Mouse (Mus musculus): ENCODE results near the gene Atxn3.

Gene Atxn3

DNA sequence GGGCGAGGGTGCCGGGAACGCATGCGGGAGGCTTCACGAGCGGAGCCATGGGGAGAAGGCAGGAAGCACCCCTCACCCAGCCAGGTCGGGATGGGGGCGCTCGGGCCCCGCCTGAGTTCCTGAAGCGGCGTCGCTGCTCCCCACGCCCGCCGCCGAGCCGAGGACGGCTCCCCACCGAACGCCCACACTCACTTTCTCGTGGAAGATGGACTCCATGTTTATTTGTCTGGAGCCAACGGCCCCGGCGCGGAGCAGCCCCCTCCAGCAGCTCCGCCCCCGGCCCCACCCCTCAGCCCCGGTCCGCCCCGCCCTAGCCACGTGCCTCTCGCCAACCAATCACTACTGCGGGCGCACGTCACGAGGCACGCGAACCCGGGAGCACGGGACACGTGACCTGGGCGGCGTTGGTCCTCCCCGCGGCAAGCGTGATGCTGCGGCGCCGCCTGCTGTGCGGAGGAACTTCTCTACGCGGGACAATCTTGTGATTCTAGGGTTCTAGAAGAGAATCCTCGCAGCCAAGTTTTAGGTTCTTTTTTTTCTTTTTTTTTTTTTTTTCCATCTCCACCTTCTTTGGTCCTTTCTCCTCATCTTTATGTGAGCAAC is at the start of gene Atxn3:
Gene Atxn3, minus strand, starts transcription at position 305 of the 603 bp plus-strand sequence.
- in situ Hi-C loops (cut with MboI, MseI): loop anchor here (25.0 kb wide), 1 partner anchor 871 kb away; the partner anchor contains the start of gene Ppp4r3a

DNA sequence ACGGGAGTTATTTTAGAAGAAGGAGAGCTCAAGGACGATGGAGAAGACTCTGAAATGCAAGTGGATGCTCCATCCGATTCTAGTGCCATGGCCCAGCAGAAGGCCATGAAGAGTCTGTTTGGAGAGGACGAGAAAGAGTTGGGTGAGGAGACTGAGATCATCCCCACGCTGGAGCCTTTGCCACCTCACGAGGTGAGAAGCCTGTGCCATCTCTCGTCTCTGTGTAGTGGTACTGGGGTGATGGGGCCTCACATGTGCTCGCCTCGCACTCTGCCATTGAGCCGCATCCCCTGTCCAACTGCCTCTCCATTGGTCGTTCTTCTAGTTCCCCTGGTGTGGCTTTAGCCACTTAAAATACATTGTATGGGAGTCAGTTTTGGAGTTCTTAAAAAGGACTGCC is 42.7 kb upstream of the Atxn3 start:
- in situ Hi-C loops (cut with MboI, MseI): no loop called here

DNA sequence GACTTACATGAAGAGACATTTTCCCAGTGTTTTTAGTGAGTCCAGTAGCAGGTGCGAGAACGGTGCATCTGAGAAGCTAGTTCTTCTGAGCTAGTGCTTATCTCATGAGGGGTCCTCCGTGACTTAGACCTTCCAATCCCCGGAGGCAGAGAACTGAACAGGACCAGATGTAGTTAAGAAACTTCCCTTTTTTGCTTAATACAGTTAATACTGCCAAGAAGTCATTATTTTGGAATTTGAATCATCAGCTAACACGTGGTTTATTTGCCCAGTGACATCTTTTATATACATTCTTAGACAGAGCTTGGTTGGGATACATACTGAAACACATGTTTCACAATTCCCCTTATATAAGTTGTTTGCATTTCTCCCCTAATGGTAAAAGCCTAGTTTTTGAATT is 40.9 kb upstream of the Atxn3 start:
- in situ Hi-C loops (cut with MboI, MseI): no loop called here

DNA sequence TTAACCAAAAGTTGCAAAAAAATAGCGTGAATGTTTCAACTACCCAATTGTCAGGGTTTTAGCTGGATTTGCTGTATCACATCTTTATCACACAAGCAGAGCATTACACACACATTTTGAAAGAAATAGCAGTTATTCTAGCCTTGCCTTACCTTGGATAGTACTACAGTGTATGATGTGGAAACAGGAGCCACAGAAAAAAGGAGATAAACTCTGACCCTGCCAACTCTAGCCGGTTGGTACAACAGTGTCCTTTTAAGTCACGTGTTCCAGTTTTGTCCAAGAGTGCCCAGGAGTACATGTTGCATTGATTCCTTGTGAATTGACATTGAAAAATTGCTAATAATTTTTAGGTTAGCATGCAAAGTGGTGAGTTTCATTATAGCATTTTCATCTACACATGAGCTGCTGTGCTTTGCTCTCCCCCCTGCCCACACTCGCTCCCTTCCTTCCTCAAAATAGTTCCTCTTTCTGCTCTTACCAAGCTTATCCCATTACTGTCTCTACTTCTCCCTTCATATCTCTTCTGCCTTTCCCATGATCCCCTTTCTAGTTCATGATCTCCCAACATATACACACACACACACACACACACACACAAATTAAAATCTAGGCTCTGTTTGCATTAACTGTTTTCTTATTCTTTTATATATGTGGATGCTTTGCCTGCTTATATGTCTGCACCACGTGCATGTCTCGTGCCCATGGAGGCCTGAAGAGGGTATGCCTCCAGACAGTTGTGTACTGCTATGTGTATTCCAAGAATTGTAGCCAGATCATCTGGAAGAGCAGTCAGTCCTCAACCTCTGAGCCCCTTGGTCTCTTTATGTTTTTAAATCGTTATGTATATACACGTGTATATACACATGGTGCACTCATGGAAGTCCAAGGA is 36.8 kb upstream of the Atxn3 start:
- in situ Hi-C loops (cut with MboI, MseI): loop anchor here (5.0 kb wide), 1 partner anchor 387 kb away; no protein-coding TSS in a partner anchor

DNA sequence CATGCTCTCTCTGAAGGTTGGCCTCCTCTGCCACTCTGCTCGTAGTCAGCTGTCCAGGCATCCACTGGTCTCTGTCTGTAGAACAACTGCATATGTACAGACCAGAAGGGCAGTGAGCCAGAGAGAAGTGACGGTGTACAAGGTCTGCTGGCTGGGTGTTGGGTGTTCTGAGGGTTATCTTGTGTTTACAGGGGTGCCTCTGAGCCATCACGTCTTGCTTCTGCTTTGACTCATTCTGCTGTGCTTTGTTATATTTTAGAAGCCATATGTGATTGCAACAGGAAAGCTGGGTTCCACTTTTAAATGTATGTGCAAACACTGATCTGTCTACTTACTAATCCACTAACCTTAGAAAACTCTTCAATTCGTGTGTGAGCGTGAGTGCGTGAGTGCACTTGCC is 29.6 kb upstream of the Atxn3 start:
- in situ Hi-C loops (cut with MboI, MseI): no loop called here

DNA sequence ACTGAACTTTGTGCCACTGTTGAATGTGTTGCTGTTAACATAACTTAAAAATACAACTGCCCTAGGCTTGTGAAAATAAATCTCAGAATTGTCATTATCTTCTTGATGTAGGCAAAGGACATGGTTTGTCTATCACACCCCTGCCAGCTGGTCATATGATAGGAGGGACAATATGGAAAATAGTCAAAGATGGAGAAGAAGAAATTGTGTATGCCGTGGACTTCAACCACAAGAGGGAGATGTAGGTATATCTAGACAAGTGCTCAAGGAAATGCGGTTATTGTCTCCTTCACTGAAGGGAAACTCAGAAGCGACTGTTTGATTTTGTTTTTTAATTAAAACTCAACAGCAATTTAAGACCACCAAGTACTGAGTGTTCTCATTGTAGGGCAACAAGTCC is 27.1 kb upstream of the Atxn3 start:
- in situ Hi-C loops (cut with MboI, MseI): no loop called here

DNA sequence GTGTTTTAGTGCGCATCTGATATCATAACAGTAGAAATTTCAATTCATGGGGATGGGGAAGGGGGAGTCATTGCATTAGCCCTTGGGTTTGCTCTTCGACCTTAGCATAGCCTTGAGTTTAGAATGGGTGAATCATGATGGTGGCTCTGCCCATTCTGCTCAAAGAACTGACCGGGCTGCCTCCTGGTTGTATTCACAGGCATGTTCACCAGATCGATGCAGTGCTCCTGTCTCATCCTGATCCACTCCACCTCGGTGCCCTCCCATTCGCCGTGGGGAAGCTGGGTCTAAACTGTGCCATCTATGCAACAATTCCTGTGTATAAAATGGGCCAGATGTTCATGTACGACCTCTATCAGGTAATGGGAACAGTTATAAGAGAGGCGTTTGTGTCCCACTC is 24.9 kb upstream of the Atxn3 start:
- in situ Hi-C loops (cut with MboI, MseI): no loop called here

DNA sequence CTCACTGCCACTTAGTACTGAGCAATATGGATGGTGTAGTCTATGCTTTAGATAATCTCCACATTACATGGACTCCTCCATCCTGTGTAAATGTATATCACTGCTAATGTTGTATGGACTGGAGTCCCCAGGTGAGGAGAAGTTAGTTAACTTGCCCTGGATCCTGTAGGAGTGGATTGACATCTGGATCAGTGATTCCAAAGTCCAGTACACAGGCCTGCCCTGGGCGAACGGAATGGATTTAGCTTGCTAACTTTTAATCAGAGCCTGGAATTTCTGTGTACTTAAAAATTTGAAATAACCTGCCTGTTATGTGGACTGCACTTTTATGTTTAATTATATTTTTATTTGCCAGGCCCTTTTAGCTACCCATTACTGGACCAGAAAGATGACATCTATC is 23.5 kb upstream of the Atxn3 start:
- in situ Hi-C loops (cut with MboI, MseI): no loop called here

DNA sequence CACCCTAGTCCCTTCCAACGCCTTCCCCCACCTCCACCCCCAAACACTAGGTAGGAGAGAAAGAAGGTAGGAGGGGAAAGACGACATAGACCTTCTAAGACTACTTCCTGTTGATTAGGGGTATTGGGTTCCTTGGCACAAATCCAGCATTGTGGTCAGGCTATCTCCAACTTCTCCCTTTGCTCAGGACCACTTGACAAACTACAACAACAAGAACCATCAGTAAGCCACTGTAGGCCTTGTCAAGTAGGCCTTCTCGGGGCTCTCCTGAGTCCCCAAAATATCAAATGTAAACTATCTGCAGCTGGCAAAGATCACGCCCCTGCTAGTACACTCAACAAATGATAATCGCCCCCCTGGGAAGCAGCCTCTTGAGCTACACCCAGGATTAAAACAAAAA is 22.2 kb upstream of the Atxn3 start:
- in situ Hi-C loops (cut with MboI, MseI): no loop called here

DNA sequence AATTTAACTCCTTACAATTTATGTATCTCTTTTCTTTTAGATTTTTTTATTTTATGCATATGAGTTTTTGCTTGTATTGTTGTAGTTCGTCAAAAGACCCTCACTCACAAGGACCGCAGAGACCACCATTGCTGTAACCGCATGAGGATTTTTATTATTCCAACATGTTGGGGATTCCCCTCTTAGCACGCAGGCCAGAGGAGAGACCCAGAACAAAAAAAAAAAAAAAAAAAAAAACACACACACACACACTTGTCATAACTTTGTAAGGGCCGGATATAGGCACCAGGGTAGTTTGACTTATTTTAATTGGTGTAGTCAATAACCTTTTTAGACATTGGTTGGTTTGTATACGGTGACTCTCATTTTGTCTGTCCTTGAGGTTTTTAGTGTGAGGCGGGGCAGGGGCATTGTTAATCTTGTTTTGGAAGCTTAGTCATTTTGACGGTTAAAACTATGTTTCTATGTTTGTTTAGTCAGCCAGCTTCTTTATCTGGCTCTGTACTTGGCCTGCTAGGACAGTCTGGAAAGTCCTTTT is 21.2 kb upstream of the Atxn3 start:
- in situ Hi-C loops (cut with MboI, MseI): loop anchor here (5.0 kb wide), 1 partner anchor 77 kb away; no protein-coding TSS in a partner anchor

DNA sequence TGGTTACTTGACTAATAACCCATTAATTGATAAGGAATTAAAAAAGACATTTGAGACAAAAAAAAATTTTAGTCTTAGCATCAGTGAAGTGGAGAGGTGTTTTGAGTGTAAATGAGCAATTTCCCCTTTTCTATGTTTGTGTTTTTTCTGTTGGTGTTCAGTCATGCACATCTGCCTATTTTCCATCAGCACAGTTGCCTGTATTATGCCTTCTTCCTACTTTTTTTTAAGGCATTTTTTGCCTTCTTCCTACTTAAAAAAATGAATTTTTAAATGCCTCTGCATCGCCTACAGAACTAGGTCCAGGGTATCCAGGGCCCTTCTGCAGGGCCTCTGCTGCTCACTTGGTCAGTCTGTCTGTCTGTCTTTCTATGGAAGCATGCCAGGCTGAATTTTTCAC is 20.5 kb upstream of the Atxn3 start:
- in situ Hi-C loops (cut with MboI, MseI): loop anchor here (5.0 kb wide), 1 partner anchor 76 kb away; no protein-coding TSS in a partner anchor

DNA sequence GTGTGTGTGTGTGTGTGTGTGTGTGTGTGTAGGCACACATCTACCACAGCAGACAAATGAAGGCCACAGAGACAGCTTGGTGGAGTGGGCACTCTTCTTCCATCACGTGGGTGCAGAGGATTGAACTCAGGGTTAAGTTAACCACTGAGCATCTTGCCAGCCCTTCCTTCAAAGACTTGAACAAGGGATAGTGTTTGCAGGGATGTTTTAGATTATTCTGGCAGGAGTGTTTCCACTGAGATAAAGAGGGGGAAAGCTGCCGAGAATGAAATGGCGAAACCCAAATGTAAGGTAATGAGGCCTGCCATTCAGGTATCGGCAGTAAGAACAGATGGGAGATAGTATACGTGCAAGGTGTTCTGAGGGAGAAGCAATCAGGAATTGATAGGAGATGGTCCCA is 20.1 kb upstream of the Atxn3 start:
- in situ Hi-C loops (cut with MboI, MseI): loop anchor here (5.0 kb wide), 1 partner anchor 76 kb away; no protein-coding TSS in a partner anchor

DNA sequence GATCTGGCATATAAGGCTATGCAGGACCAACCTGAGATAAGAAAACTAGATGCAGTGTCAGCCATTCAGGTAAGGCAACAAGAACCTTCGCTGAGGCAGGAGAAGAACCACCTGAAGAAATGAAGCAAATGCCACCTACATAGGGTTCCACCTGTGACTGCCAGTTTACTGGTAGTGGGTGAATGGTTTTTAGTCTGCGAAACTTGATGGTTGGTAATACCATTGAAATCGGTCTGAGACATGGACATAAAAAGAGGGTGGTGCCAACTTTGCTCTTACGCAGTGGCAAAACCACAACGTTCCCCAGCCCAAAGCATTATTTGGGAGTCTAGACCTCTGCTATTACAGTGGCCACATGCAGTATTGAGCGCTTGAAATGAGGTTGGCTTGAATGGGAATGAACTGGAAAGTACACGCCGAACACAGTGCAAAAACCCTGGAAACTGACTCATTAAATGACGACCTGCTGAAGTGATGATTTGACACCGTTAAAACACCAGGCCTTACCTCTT is 19.4 kb upstream of the Atxn3 start:
- in situ Hi-C loops (cut with MboI, MseI): loop anchor here (5.0 kb wide), 1 partner anchor 75 kb away; no protein-coding TSS in a partner anchor

DNA sequence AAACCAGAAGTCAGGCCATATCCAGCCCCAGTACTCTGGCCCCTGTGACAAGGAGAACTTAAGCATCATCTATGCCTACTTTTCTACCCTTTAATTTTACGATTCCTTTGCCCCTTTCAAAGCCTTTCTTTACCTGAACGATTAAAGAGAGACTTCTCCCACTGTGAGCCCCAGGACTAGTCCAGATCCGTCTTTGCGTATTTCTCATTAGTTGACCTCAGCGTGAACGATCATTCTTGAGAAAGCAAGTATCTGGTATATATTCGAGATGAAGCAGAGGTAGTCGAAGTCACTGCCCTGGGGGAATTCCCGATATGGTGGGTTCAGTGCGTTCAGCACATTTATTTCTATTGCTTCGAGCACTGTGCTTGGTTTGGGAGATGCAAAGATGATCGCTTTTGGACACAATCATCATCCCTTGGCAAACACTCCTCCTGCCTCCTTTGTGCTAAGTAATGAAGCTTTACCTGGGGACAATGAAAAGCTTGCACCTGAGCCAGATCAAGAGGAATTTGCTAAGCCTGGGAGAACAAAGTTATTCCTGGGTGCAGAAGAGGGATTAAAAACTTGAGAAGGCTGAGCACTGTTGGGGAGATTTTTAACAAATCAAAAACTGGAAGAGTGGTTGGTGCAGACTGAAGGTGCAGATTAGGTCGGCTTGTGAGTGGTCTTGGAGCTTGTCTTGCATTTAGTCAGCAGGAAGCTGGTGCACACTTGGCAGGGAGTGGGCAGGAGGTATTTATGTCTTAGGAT is 18.8 kb upstream of the Atxn3 start:
- in situ Hi-C loops (cut with MboI, MseI): loop anchor here (5.0 kb wide), 1 partner anchor 75 kb away; no protein-coding TSS in a partner anchor

DNA sequence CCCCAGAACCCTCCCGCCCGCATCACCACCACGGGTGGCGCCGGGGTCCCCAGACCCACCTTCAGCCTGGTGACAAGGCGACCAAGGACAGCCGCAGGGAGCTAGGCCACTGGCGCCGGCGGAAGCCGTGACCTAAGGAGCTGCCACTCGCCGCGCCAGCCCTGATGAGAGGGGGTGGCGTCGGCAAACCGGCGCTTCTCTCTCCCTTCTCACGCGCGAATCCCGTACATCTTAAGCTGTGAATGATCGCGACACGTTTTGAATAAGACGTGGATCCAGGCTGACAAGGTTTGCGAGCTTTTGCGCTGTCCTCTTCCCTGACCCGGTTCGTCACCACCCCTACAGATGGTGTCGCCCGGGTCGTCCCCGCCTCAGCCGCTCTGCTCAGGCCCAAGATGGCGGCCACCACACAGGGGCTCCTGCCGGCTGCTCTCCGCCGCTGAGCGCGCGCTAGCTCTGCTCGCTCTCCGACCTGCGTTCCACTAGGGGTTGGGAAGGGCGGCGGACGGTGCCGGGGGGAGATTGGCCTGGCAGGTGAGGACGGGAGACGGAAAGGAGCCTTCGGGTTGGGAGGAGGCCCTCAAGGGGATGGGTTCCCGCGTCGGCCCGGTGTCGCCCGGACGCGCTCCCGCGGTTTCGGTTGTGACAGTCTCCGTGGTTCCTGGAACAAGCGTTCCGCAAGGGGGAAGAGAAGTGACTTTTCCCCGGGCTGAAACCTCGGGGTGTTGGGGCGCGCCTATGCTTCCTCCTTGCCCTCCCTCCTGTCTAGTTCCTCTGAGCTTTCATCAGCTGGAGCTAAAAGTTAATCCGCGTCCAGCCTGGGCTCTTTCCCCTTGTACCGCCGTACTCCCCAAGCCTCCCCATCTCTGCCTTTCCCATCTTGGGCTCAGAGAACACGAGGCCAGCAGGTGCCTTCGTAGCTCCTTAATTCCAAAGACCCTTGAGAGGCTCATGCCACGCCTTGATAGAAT is 17.8 kb upstream of the Atxn3 start, which contains the start of gene Cpsf2:
Gene Cpsf2, plus strand, starts transcription at position 388 of the 971 bp plus-strand sequence.
- in situ Hi-C loops (cut with MboI, MseI): loop anchor here (5.0 kb wide), 1 partner anchor 74 kb away; no protein-coding TSS in a partner anchor

DNA sequence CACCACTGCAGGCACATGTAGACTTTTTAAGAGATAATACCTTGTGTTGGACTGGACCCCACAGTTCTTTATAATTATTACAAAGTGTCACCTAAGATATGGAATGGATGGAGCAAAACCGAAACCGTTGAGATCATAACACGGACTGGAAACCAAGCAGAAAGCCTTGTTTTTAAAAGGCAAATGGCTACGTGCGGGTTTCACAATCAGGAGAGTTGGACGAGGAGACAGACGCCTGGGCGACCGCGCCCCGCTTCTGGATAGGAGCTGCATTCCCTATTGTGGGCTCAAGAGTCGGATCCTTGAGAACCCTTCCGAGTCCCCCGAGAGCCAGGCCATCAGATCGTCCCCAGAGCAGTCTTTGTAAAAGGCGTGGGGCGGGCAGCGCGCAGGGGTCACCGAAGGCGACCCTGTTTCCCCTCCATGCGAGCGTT is 17.1 kb upstream of the Atxn3 start:
- in situ Hi-C loops (cut with MboI, MseI): loop anchor here (5.0 kb wide), 1 partner anchor 73 kb away; no protein-coding TSS in a partner anchor

DNA sequence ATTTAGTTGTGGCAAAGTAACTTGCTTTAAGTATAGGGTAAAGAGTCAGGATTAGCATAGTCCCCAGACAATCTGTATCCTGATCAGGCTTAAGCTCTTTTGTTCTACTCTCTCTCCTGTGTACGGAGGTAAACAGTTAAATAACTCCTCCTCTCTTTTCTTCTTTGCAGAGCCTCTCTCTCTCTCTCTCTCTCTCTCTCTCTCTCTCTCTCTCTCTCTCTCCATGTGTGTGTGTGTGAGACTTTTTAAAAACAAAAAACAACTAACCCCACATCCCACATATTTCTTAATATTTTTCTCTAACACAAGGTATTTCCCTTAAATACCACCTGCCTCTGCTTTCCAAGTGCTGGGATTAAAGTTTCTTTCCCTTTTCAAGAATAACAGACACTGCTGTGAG is 16.5 kb upstream of the Atxn3 start:
- in situ Hi-C loops (cut with MboI, MseI): loop anchor here (25.0 kb wide), 1 partner anchor 887 kb away; the partner anchor contains the start of gene Ppp4r3a

DNA sequence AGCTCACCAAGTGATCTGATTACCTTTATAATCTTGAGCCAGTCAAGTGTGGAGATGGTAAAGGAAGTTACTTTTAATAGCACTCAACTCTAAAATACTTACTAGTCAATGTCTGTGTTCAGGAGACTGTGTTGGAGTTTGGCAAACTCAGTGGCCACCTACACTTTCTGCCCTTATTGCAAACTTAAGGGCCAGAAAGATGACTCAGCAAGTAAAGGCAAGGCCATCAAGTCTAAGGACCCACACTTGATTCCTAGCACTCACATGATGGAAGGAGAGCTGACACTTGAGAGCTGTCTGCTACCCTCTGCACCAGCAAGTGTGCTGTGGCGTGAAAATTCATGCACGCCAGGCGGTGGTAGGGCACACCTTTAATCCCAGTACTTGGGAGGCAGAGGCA is 14.2 kb upstream of the Atxn3 start:
- in situ Hi-C loops (cut with MboI, MseI): loop anchor here (25.0 kb wide), 1 partner anchor 885 kb away; the partner anchor contains the start of gene Ppp4r3a

DNA sequence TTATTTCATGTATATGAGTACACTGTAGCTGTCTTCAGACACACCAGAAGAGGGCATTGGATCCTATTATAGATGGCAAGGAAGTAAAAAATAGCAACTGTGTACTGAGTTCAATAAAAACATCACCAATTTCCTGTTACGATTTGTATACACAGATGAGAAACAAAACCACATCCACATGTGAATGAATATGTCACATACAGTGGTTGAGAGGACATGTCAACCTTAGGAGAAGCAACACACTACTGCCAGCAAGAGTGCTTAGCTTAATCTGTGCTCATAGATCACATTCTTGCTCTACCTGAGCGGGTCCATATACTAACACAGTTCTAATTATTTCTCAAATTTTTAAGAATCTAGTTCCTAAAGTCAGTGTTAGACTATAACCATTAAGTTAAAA is 13.3 kb upstream of the Atxn3 start:
- in situ Hi-C loops (cut with MboI, MseI): loop anchor here (25.0 kb wide), 1 partner anchor 884 kb away; the partner anchor contains the start of gene Ppp4r3a

All from T-helper 2 cell (primary cell).